Mouse (Mus musculus) c-Kit-positive CD71-negative TER-119-negative erythroid progenitor cells, embryonic 14.5 days (primary cell): ENCODE data around the gene Hes1.

Experiments used
- DNase-seq: peaks from one replicate; pipeline ENCODE4 v3.0.0-alpha.2; 2013; ENCODE audit warnings: low read depth

Gene Hes1

GRCm38 (mm10) chr16:30063984-30064453, at the start of gene Hes1:
Gene Hes1 (plus strand): TSS chr16:30064384.
- DNase-seq = peak; percentile 58

- no peak for DNase-seq
These were observed 48.1 kb upstream of the Hes1 start for GRCm38 (mm10) chr16:30016064-30016463.

- no peak for DNase-seq
These were observed 44.1 kb upstream of the Hes1 start for GRCm38 (mm10) chr16:30020124-30020523.

GRCm38 (mm10) chr16:30022352-30022751, 41.8 kb upstream of the Hes1 start:
- DNase-seq = no peak

GRCm38 (mm10) chr16:30022890-30023797, 41.0 kb upstream of the Hes1 start:
- DNase-seq = no peak

GRCm38 (mm10) chr16:30024681-30025262, 39.4 kb upstream of the Hes1 start:
- DNase-seq = peak; percentile 70

- DNase-seq = no peak
These were observed 36.0 kb upstream of the Hes1 start for GRCm38 (mm10) chr16:30028184-30028583.

- no peak for DNase-seq
These were observed 34.8 kb upstream of the Hes1 start for GRCm38 (mm10) chr16:30029264-30030003.

GRCm38 (mm10) chr16:30032326-30032904, 31.8 kb upstream of the Hes1 start:
- DNase-seq = no peak

- no peak for DNase-seq
These were observed 30.8 kb upstream of the Hes1 start for GRCm38 (mm10) chr16:30033390-30033789.

- DNase-seq = no peak
These were observed 30.2 kb upstream of the Hes1 start for GRCm38 (mm10) chr16:30034001-30034400.

GRCm38 (mm10) chr16:30034521-30034920, 29.7 kb upstream of the Hes1 start:
- DNase-seq = no peak

- DNase-seq = no peak
These were observed 29.2 kb upstream of the Hes1 start for GRCm38 (mm10) chr16:30034979-30035440.

GRCm38 (mm10) chr16:30036104-30036503, 28.1 kb upstream of the Hes1 start:
- DNase-seq = no peak

- DNase-seq = no peak
These were observed 25.3 kb upstream of the Hes1 start for GRCm38 (mm10) chr16:30038663-30039593.

GRCm38 (mm10) chr16:30039841-30040240, 24.3 kb upstream of the Hes1 start:
- DNase-seq = no peak

- DNase-seq = no peak
These were observed 21.3 kb upstream of the Hes1 start for GRCm38 (mm10) chr16:30042859-30043258.

- no peak for DNase-seq
These were observed 18.6 kb upstream of the Hes1 start for GRCm38 (mm10) chr16:30045615-30046014.

GRCm38 (mm10) chr16:30047010-30047409, 17.2 kb upstream of the Hes1 start:
- no peak for DNase-seq

- DNase-seq = no peak
These were observed 16.8 kb upstream of the Hes1 start for GRCm38 (mm10) chr16:30047421-30047831.
